Mouse (Mus musculus): ENCODE measurements around the gene Sorbs1. TPM values are rescaled to one million over a fixed set of nuclear protein-coding genes. Genes with fewer than 3 reads are reported as not detected.

Gene Sorbs1
- total RNA-seq, 2 experiments from 2014 or later = 523 to 539 TPM

DNA sequence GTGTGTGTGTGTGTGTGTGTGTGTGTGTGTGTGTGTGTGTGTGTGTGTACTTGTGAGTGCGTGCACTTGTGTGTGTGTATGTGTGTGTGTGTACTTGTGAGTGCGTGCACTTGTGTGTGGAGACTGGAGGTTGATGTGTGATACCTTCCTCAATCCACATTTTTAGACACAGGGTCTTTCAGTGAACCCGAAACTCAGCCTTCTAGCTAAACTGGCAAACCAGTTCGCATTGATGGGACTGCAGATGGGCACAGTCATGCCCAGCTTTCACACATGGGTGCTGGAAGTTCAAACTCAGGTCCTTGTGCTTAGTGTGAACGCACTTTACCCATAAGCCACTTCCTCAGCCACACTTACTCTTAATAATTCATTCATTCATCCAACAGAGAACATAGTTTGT, 265.1 kb downstream of the Sorbs1 start:
- DNase-seq = no peak
- intact Hi-C loops (cut with DNase I) = no loop called here

DNA sequence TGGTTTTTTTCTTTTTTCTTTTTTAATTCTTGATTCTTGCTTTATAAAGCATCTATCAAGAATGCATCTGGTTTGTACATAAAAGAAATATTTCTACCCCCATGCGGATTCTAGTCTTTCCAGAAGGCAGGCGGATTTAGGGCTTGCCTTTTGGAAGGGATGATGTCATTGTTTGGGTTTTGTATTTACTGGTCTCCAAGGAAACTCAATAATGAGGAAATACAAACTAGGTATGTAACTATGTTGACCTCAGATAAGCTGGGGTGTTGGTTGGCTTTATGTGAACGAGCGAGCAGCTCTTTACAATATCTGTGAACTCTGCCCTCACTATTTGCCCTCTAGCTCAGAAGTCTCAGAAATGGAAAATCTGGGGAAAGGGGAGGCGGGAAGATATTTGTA, 266.3 kb downstream of the Sorbs1 start:
- intact Hi-C loops (cut with DNase I) = no loop called here
- DNase-seq = no peak

DNA sequence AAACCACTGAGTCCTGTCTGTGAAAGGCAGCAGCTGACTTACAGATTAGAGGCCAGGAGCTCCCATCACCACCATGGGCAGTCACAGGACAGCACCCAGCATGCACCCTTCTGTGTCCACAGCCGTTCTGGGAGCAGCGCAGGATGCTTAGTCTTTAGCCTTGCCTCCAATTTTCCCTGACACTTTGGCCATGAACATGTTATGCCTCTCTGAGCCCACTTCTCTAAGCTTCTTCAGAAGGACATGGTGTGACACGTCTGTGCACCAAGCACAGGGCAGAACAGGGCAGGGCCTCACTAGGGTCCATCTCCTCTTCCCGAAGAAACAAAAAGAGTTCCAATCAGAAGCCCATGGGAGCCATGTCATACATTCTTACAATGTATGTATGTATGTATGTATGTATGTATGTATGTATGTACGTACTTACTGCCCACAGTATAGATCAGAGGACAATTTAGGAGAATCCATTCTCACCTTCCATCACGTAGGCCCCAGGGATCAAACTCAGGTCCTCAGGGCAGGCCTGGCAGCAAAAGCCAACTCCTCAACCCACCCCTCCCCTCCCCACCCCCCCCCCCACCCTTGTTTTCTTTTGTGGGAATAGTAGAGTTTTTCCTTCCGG, 266.8 kb downstream of the Sorbs1 start:
- no peak for DNase-seq
- intact Hi-C loops (cut with DNase I) = no loop called here

Other genes starting within 250 kb of the Sorbs1 start
- gene Pdlim1, start 241.9 kb downstream of the Sorbs1 start, total RNA-seq (2021) = 100 to 1,000 TPM; 143 to 187 TPM
- gene Aldh18a1, start 74.7 kb upstream of the Sorbs1 start, total RNA-seq (2021) = 10 to 100 TPM in 1 of 2 experiments, 1 to 10 TPM in 1; 9.9 to 12.2 TPM
- gene Tctn3, start 98.5 kb upstream of the Sorbs1 start, total RNA-seq (2021) = 1 to 10 TPM; 8.6 to 8.8 TPM
- gene Entpd1, start 98.6 kb upstream of the Sorbs1 start, total RNA-seq (2021) = 10 to 100 TPM; 34.5 to 40.2 TPM
- gene Cc2d2b, start 235.0 kb upstream of the Sorbs1 start, total RNA-seq (2021) = not detected

Measured in heart, postnatal 14 days (tissue).